Mouse (Mus musculus) bone marrow macrophage, adult 2 months (primary cell): Measurements from ENCODE around the gene Washc4. TPM values are rescaled to one million over a fixed set of nuclear protein-coding genes. Genes with fewer than 3 reads are reported as not detected.

Experiments
- H3K27ac ChIP-seq: 2 replicates; pipeline ENCODE4 v1.5.1; 2012; ENCODE audit warnings: low read depth, low read length; ENCODE audit not compliant: insufficient read depth
- H3K4me1 ChIP-seq: 2 replicates; pipeline ENCODE4 v1.6.1; 2012; ENCODE audit warnings: low read length; ENCODE audit not compliant: control insufficient read depth, insufficient read depth
- H3K4me3 ChIP-seq: 2 replicates; pipeline ENCODE4 v1.5.1; 2012; ENCODE audit warnings: mild to moderate bottlenecking, low read length, moderate library complexity; ENCODE audit not compliant: insufficient read depth
- CTCF ChIP-seq: IDR thresholded peaks from 2 replicates; pipeline ENCODE4 v1.5.1; 2012; ENCODE audit warnings: low read depth, mild to moderate bottlenecking, low read length, moderate library complexity
- POLR2A ChIP-seq: IDR thresholded peaks from 2 replicates; pipeline ENCODE4 v1.6.1; 2012; ENCODE audit warnings: mild to moderate bottlenecking, low read depth, low read length, borderline replicate concordance
- polyA plus RNA-seq: library from polyadenylated mRNA; stranded (reverse); fragments of >200 nt; gene quantifications from 2 replicates; pipeline ENCODE4 v1.2.4, GENCODE M21; 2012; ENCODE audit not compliant: missing spikeins, insufficient read depth, insufficient read length

The Washc4 gene
- polyA plus RNA-seq, 1 experiment: 68.2 TPM

- Histone ChIP-seq H3K4me3 (no peak overlapping the region), H3K4me1 (peaks cover 9% of the 10 kb centered on the region), H3K27ac (no peak overlapping the region)
- TF ChIP-seq POLR2A (no peak), CTCF (no peak)
These were observed 7.1 kb upstream of the Washc4 start for GRCm38 (mm10) chr10:83536436-83536835.

- H3K4me3 ChIP-seq: no peak overlapping the region
- TF ChIP-seq CTCF: no peak
- no peak for TF ChIP-seq POLR2A
- H3K4me1 ChIP-seq: no peaks in the 10 kb centered on the region
- H3K27ac ChIP-seq: no peak overlapping the region
These were observed 4.1 kb upstream of the Washc4 start for GRCm38 (mm10) chr10:83539311-83539980.

DNA sequence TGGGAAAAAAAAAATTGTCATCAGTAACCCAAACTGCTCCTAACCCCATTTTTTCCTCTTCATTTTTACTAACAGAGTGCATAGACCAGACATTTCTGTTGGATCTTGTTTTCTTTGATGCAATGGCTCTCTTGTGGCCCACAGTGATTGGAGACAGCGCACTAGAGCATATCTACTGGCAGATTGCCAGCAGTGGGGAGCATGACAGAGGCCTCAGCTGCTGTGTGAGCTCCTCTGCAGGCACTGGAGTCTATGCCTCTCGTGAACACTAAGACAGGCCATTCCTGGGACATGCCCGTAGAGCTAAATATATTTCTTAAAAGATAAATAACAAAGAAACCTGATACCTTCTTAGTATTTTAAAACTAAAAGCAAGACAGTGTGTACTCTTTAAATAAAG, 3.5 kb upstream of the Washc4 start:
- H3K4me1 ChIP-seq: no peaks in the 10 kb centered on the region
- no peak overlapping the region for H3K27ac ChIP-seq
- no peak for TF ChIP-seq CTCF
- H3K4me3 ChIP-seq: no peak overlapping the region

GRCm38 (mm10) chr10:83542241-83542640, 1.3 kb upstream of the Washc4 start:
- peaks cover 4% of the 10 kb centered on the region; the same call in 1 of the 2 replicates for H3K4me1 ChIP-seq
- no peak overlapping the region for H3K4me3 ChIP-seq
- TF ChIP-seq CTCF (no peak), POLR2A (no peak)
- no peak overlapping the region for H3K27ac ChIP-seq

GRCm38 (mm10) chr10:83544103-83544479, 539 bp downstream of the Washc4 start:
- TF ChIP-seq POLR2A: no peak
- H3K4me1 ChIP-seq: peaks cover 4% of the 10 kb centered on the region; the same call in 1 of the 2 replicates
- peak overlapping the region; percentile 90 for H3K27ac ChIP-seq
- H3K4me3 ChIP-seq: peak overlapping the region; percentile 76

DNA sequence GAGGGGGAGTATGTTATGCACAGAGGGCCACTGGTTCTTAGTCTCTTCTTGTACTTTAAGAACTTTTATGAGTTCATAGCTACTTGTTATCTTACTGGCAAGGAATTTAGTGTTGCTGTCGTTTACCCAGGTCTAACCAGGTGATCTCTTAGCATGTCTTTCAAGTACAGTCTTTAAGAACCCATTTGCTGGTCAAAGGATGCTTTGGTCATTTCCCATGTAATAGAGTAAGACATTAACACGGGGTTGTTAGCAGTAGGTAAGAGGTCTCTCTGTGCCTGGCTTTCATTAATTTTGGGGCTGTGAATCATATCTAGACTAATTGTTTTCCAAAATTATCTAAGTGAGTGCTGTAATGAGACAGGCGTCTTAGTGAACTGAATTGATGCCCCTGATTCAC, 1.8 kb downstream of the Washc4 start:
- no peak overlapping the region for H3K27ac ChIP-seq
- no peak for TF ChIP-seq POLR2A
- TF ChIP-seq CTCF: no peak
- no peak overlapping the region for H3K4me3 ChIP-seq
- H3K4me1 ChIP-seq: peaks cover 4% of the 10 kb centered on the region; the same call in 1 of the 2 replicates

DNA sequence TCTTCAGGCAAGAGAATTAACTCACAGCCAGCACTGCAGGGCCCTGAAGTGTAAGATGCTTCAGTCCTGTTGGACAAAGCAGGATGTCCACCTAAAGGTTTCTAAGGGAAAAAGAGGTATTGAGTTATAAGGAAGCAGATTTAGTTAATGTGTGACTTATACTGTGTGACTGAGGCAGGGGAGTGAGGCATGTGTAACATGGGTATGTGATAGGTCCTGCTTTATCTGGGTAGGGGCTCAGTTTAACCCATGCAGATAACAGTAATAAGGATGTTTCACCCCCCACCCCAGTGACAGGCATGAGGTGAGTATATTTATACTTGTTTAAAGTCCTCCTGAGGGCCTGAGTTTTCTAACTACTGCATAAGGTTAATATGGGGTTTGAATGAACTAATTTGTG, 19.5 kb downstream of the Washc4 start:
- Histone ChIP-seq H3K4me3 (no peak overlapping the region), H3K4me1 (peaks cover 3% of the 10 kb centered on the region), H3K27ac (no peak overlapping the region)
- TF ChIP-seq CTCF (no peak), POLR2A (no peak)

- TF ChIP-seq POLR2A: no peak
- no peak; the same call in 1 of the 2 replicates for TF ChIP-seq CTCF
- H3K27ac ChIP-seq: no peak overlapping the region
- peaks cover 3% of the 10 kb centered on the region for H3K4me1 ChIP-seq
- no peak overlapping the region for H3K4me3 ChIP-seq
These were observed 22.2 kb downstream of the Washc4 start for GRCm38 (mm10) chr10:83565449-83566441.

DNA sequence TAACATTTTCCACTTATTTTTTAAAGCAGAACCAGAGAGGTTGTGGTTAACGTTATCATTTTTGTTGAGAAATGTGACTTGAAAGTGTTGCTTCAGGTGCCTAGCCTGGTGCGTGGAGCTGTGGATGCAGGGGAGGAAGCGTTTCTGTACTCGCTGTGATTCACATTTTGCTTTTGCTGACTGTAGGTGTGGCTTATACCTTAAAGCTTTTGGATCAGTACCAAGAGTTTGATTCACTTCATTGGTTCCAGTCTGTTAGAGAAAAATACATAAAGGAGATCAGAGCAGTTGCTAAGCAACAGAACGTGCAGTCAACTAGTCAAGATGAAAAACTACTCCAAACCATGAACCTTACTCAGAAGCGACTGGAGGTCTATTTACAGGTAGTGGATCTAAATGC, 47.2 kb downstream of the Washc4 start:
- Histone ChIP-seq H3K4me3 (no peak overlapping the region), H3K27ac (no peak overlapping the region), H3K4me1 (no peaks in the 10 kb centered on the region)
- no peak for TF ChIP-seq CTCF
- no peak for TF ChIP-seq POLR2A

DNA sequence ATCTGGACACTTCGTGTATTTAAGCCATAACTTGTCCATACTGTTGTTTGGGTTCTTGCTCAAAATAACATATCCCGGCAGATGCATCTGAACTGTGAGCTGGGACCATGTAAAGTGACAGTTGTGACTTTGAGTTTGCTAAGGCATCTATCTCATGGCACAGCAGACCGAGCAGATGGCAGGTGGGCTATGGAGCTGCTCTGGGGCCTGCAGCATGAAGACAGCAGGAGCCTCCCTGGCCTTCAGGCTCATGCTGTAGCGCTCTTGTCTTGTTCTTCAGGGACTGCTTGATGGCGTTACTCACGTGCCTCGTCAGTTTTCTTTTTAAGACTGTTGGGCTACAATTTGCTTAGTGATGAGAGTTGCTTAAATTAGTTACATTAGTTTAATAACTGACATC, 49.1 kb downstream of the Washc4 start:
- Histone ChIP-seq H3K4me3 (no peak overlapping the region), H3K4me1 (no peaks in the 10 kb centered on the region), H3K27ac (no peak overlapping the region)
- TF ChIP-seq CTCF (no peak), POLR2A (no peak)
